Mouse (Mus musculus): ENCODE measurements around the gene Ccr6.

DNA sequence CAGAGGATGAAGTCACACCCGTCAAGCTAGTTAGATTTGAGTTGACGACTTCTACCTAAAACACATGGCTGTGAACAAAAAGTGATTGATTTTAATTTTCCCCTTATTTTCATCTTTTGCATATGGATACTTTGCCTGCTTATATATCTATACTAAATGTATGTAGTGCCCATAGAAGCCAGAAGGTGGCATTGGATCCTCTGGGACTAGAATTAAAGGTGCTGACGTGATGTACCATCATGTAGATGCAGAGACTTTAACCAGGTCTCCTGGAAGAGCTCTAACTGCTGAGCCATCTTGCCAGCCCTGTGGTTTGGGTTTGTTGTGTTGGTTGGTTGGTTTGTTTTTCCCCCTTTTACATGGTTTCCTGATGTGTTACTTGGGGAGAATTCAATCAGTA is 38.2 kb upstream of the Ccr6 start:
- no peak for TF ChIP-seq CTCF (IDR thresholded peaks at IDR 0.05; ENCODE audit: low read depth, low read length)
- no peak for TF ChIP-seq POLR2A (IDR thresholded peaks at IDR 0.05; ENCODE audit: extremely low read depth, insufficient read depth, low read length)
